Mouse (Mus musculus): ENCODE results near the gene Nup107. TPM values are rescaled to one million over a fixed set of nuclear protein-coding genes. Genes with fewer than 3 reads are reported as not detected.

Gene Nup107
- polyA plus RNA-seq, 1 experiment: 12.8 TPM

DNA sequence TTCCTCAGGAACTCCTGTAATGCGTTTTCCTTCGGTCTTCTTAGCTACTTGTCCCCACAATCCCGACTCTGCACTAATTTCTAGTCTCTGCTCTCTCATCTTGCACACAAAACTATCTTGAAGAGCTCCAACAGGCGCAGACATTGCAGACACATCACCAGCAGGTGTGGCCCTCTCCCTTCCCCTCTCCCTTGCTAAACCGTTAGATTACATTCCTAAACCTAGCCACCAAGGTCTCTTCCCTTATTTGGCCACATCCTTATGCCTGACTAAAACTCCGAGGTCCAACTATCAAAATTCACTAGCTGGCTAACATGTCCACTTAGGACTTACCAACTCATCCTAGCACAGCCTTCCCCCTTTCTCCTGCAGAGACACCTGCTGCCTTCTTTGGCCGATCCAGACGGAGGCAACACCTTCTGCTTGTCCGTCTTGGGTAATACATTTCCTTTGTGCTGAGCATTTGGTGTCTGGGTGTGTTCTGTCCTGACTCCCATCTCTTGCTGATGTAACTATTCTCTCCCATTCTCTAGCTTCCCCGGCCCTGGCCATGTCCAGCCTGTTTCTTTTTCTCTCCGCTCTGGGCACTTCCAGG is 1.0 kb upstream of the Nup107 start:
- H3K27ac ChIP-seq (ENCODE audit: insufficient read depth, low read length): no peak overlapping the region
- H3K4me1 ChIP-seq (ENCODE audit: control insufficient read depth, insufficient read depth, low read length): no peaks in the 10 kb centered on the region; the same call in 1 of the 2 replicates
- H3K4me3 ChIP-seq (ENCODE audit: insufficient read depth, low read length): no peak overlapping the region
- TF ChIP-seq CTCF (IDR thresholded peaks at IDR 0.05; ENCODE audit: extremely low read depth, insufficient read depth, low read length) (no peak), POLR2A (IDR thresholded peaks at IDR 0.05; ENCODE audit: extremely low read depth, insufficient read depth, low read length) (no peak)

- no peaks in the 10 kb centered on the region; the same call in 1 of the 2 replicates for H3K4me1 ChIP-seq (ENCODE audit: control insufficient read depth, insufficient read depth, low read length)
- no peak overlapping the region for H3K4me3 ChIP-seq (ENCODE audit: insufficient read depth, low read length)
- H3K27ac ChIP-seq (ENCODE audit: insufficient read depth, low read length): no peak overlapping the region
- no peak for TF ChIP-seq POLR2A (IDR thresholded peaks at IDR 0.05; ENCODE audit: extremely low read depth, insufficient read depth, low read length)
- no peak for TF ChIP-seq CTCF (IDR thresholded peaks at IDR 0.05; ENCODE audit: extremely low read depth, insufficient read depth, low read length)
These were observed 1.4 kb downstream of the Nup107 start for GRCm38 (mm10) chr10:117791171-117791470.

DNA sequence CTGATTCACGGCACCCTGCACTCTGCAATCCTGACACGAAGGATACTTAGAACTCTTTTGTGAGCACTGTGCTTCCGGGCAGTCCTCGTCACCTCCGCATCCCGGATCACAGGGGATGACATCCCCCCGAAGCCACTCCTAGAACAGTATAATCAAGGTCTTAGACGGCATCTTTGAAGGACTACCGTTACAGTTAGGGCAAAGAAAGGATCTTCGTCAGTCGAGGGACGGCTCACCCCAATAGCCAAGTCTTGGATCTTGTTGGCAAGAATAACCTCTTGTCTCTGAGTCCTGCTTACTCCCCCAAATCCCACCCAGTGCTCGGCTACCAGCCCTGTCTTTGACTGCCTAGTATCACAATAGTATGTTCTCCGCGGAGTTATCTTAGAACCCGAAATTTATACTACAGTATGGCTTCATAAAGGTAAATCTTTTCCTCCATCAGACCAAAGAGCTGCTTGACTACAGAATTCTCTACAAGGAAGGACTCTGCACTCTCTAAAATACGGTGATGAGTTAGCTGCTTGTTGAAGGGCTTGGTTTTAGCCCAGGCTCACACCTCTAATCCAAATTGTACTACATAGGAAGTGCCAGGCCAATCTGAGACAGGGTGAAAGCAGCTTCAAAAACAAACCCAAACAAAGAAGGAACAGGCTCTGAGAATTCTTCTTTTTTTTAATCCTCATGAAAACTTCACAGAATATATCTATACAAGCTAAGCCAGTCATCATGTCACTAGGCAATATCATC is 1.9 kb downstream of the Nup107 start:
- Histone ChIP-seq H3K4me3 (ENCODE audit: insufficient read depth, low read length) (no peak overlapping the region), H3K27ac (ENCODE audit: insufficient read depth, low read length) (no peak overlapping the region), H3K4me1 (ENCODE audit: control insufficient read depth, insufficient read depth, low read length) (no peaks in the 10 kb centered on the region; the same call in 1 of the 2 replicates)
- TF ChIP-seq CTCF (IDR thresholded peaks at IDR 0.05; ENCODE audit: extremely low read depth, insufficient read depth, low read length): no peak
- no peak for TF ChIP-seq POLR2A (IDR thresholded peaks at IDR 0.05; ENCODE audit: extremely low read depth, insufficient read depth, low read length)

DNA sequence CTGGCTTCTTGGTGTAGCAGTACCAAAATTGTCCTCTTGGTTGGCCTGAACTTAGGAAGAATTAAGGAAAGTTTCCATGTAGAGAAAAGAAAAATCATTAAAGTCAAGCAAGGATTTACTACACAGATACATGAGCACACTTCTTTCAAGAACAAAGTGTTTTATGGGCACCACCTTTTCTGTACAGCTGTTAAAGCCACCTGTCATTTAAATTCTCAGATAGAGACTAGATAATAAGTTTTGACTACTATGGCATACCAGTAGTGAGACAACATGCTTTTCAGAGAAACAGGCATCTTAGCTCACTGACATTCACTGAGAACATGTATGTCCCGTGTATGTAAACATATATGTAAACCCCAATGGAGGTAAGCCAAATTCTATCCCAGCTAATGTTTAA is 2.5 kb downstream of the Nup107 start:
- H3K4me3 ChIP-seq (ENCODE audit: insufficient read depth, low read length): no peak overlapping the region
- no peak for TF ChIP-seq POLR2A (IDR thresholded peaks at IDR 0.05; ENCODE audit: extremely low read depth, insufficient read depth, low read length)
- no peak for TF ChIP-seq CTCF (IDR thresholded peaks at IDR 0.05; ENCODE audit: extremely low read depth, insufficient read depth, low read length)
- H3K27ac ChIP-seq (ENCODE audit: insufficient read depth, low read length): no peak overlapping the region
- H3K4me1 ChIP-seq (ENCODE audit: control insufficient read depth, insufficient read depth, low read length): no peaks in the 10 kb centered on the region; the same call in 1 of the 2 replicates

DNA sequence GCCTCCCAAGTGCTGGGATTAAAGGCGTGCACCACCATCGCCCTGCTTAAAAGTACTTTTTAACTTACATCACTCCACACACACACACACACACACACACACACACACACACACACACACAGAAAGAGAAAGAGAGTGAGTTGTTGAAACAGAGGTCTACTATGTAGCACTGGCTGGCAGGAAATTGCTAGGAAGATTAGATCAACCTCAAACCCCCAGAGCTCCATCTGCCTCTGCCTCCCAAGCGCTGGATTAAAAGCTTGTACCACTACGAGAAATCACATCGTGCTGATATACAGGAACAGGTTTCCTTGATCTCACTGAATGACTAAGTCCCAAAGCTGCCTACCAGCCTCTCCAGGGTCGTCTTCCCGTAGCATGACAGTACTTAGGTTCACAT is 7.9 kb downstream of the Nup107 start:
- Histone ChIP-seq H3K4me1 (ENCODE audit: control insufficient read depth, insufficient read depth, low read length) (no peaks in the 10 kb centered on the region), H3K4me3 (ENCODE audit: insufficient read depth, low read length) (no peak overlapping the region), H3K27ac (ENCODE audit: insufficient read depth, low read length) (no peak overlapping the region)
- no peak for TF ChIP-seq POLR2A (IDR thresholded peaks at IDR 0.05; ENCODE audit: extremely low read depth, insufficient read depth, low read length)
- no peak for TF ChIP-seq CTCF (IDR thresholded peaks at IDR 0.05; ENCODE audit: extremely low read depth, insufficient read depth, low read length)

DNA sequence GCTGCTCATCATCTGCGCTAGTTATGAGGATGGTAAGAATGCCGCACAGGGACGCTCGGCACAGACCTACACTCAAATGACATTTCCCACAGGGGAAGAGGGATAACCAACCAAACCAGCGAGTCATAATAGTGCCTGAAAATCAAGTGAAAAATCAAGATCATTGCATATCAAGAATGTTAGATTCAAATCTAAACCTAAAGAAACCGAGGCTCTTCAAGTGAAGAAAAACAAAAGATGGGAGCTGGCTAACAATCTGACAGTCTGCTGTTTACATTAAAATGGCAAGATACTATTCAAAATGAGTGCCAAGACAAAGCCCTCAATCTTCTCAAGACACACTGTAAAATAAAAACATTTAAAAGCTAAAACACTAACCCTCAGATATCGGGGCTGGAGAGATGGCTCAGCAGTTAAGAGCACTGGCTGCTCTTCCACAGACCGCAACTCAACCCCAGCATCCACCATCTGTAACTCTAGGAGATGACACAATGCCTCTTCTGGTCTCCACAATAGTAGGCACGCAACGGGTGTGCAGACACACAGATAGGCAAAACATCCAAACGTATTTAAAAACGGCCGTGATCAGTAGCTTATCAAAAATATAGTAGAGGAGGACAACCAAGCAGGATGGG is 8.6 kb downstream of the Nup107 start:
- H3K4me3 ChIP-seq (ENCODE audit: insufficient read depth, low read length): no peak overlapping the region
- TF ChIP-seq CTCF (IDR thresholded peaks at IDR 0.05; ENCODE audit: extremely low read depth, insufficient read depth, low read length) (no peak), POLR2A (IDR thresholded peaks at IDR 0.05; ENCODE audit: extremely low read depth, insufficient read depth, low read length) (no peak)
- H3K27ac ChIP-seq (ENCODE audit: insufficient read depth, low read length): no peak overlapping the region
- no peaks in the 10 kb centered on the region for H3K4me1 ChIP-seq (ENCODE audit: control insufficient read depth, insufficient read depth, low read length)

DNA sequence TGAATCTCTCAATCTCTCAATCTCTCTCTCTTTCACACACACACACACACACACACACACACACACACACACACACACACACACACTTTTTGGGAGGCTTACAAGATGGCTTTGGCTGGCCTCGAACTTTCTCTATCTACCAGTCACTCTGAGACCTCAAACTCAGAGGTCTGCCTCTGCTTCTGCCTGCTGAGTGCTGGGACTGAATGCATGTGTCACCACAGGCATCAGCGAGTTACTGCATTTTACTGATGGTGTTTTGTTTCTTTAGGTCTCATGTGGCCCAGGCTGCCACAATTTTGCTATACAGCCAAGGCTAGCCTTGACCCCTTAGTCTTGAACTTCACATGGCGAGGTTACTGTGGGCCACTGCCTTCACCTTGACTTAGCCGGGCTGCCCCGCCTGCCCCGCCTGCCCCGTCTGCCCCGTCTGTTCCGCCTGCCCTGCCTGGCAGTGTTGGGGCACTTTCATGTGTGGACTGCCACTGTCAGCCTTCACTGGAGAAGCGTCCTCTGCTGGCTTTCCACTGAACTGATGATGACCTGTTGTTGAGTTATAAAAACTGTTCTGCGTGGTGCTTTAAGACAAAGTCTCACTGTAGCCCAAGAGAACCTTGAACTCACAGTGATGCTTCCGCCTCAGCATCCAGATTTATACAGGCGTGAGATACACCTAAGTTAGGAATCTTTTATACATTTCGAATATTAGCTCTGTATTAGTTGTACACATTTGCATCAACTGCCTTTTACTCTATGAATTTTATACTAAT is 9.8 kb downstream of the Nup107 start:
- no peak overlapping the region for H3K4me3 ChIP-seq (ENCODE audit: insufficient read depth, low read length)
- no peak for TF ChIP-seq POLR2A (IDR thresholded peaks at IDR 0.05; ENCODE audit: extremely low read depth, insufficient read depth, low read length)
- TF ChIP-seq CTCF (IDR thresholded peaks at IDR 0.05; ENCODE audit: extremely low read depth, insufficient read depth, low read length): no peak
- no peak overlapping the region for H3K27ac ChIP-seq (ENCODE audit: insufficient read depth, low read length)
- no peaks in the 10 kb centered on the region for H3K4me1 ChIP-seq (ENCODE audit: control insufficient read depth, insufficient read depth, low read length)

DNA sequence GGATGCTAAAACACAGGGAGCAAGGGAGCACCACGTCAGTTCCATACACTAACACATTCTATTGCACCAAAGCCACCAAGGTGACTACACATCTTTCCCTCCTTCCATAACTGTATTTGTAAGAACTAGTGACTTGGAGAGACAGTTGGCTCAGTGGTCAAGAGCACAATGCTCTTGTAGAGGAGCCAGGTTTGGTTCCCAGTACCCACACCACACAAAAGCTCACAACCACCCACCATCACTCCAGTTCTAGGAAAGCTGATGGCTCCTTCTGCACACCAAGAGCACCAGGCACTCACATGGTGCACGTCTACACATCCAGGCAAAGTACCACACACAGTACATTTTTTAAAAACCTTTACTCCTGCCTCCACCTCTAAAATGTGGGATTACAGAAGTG is 10.4 kb downstream of the Nup107 start:
- H3K4me1 ChIP-seq (ENCODE audit: control insufficient read depth, insufficient read depth, low read length): no peaks in the 10 kb centered on the region
- no peak overlapping the region for H3K4me3 ChIP-seq (ENCODE audit: insufficient read depth, low read length)
- TF ChIP-seq POLR2A (IDR thresholded peaks at IDR 0.05; ENCODE audit: extremely low read depth, insufficient read depth, low read length) (no peak), CTCF (IDR thresholded peaks at IDR 0.05; ENCODE audit: extremely low read depth, insufficient read depth, low read length) (no peak)
- H3K27ac ChIP-seq (ENCODE audit: insufficient read depth, low read length): no peak overlapping the region

GRCm38 (mm10) chr10:117781021-117781725 is 11.3 kb downstream of the Nup107 start:
- H3K4me1 ChIP-seq (ENCODE audit: control insufficient read depth, insufficient read depth, low read length): no peaks in the 10 kb centered on the region
- TF ChIP-seq POLR2A (IDR thresholded peaks at IDR 0.05; ENCODE audit: extremely low read depth, insufficient read depth, low read length): no peak
- no peak for TF ChIP-seq CTCF (IDR thresholded peaks at IDR 0.05; ENCODE audit: extremely low read depth, insufficient read depth, low read length)

More at GRCm38 (mm10) chr10:117781021-117781725, 11.3 kb downstream of the Nup107 start:
- H3K27ac ChIP-seq (ENCODE audit: insufficient read depth, low read length): no peak overlapping the region
- H3K4me3 ChIP-seq (ENCODE audit: insufficient read depth, low read length): no peak overlapping the region

Data from cortical plate, adult 2 months (tissue).